Mouse (Mus musculus): ENCODE results near the gene Pla2g1b.
"Not testable (repeated sequence)": the region's sequence is repeated elsewhere in the genome, so short reads cannot be mapped to it uniquely, and the experiment has no call there.

Pla2g1b gene

DNA sequence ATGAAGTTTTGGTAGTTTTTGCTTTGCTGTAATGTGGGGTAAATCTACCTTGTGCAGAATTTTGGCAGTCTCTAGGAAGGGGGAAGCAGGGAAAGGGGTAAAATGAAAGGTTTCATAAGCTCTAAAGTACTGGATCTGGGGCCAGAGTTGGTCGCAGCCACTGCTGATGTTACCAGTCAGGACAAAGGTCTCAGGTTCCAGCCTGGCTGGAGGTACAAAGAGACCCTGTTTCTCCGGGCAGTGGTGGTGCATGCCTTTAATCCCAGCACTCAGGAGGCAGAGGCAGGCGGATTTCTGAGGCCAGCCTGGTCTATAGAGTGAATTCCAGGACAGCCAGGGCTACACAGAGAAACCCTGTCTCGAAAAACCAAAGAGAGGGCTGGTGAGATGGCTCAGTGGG, 39.6 kb downstream of the Pla2g1b start:
- not testable (repeated sequence) for DNase-seq (ENCODE audit: low spot score in 2 of 2)

DNA sequence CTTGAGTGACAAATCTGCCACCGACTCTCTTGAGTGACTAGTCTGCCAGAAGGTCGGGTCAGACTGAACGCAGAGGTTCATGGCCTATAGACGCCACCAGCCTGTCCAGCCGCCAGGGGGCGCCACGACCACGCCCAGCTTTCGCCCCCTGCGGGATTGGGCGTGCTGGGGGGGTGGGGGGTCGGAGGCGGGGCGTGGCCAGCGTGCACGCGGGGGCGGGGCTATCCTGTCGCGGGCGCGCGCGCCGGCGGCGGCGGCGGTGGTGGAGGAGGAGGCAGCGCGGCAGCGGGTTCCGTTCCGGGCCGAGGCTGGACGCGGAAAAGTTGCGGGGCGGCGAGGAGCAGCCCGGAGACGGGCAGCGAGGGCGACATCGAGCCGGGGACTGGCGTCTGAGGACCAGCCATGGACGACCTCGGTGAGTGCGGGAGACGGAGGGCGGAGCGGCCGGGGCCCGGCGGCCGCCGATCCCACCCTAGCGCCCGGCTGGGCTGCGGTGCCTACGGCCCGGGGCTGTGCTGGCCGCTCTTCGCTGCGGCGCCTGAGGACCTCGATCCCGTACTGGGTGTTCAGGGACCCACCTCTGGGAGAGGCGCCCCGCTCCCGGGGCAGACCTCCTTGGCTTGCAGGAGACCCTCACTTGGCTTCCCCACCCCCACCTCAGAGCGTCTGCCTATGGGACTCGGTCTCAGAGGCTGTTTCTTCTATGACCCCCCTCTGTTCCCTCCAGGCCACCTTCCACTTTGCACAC, 40.6 kb downstream of the Pla2g1b start, which contains the start of gene Pxn:
Gene Pxn, plus strand, starts transcription at position 223 of the 748 bp plus-strand sequence.
- peak; percentile 92 to 95 for DNase-seq (ENCODE audit: low spot score in 2 of 2)

DNA sequence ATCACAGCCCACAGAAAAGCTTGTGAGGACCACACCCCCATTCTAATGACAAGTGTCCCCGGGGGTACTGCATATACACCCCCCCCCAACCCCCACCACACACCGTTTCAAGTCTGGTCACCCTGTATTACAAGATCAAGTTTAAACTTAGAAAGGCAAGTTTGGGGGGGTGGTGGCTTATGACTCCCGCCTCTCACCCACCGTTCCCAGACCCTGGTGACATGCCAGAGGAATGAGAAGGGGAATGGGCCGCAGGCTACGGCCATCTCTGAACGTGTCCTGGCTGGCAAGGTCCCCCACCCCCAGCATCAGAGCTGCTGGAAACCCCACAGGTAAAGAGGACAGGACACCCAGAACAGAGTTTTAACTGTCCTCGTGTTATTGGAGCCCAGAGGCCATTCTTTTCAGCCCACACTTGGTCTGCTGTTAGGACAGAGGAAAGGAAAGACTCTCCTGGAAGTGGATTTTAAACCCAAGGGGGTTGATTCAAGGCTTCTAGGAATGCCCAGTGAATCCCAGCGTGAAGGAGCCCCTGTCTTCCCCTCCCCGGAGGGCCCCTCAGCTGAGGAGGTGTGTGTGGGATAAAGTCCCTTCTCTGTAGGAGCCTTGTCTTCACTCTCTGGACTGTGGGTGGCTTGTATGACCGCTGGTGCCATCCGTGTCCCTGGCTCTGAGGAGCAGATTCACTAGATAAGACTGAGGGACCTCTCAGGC, 41.4 kb downstream of the Pla2g1b start:
- no peak for DNase-seq (ENCODE audit: low spot score in 2 of 2)

DNA sequence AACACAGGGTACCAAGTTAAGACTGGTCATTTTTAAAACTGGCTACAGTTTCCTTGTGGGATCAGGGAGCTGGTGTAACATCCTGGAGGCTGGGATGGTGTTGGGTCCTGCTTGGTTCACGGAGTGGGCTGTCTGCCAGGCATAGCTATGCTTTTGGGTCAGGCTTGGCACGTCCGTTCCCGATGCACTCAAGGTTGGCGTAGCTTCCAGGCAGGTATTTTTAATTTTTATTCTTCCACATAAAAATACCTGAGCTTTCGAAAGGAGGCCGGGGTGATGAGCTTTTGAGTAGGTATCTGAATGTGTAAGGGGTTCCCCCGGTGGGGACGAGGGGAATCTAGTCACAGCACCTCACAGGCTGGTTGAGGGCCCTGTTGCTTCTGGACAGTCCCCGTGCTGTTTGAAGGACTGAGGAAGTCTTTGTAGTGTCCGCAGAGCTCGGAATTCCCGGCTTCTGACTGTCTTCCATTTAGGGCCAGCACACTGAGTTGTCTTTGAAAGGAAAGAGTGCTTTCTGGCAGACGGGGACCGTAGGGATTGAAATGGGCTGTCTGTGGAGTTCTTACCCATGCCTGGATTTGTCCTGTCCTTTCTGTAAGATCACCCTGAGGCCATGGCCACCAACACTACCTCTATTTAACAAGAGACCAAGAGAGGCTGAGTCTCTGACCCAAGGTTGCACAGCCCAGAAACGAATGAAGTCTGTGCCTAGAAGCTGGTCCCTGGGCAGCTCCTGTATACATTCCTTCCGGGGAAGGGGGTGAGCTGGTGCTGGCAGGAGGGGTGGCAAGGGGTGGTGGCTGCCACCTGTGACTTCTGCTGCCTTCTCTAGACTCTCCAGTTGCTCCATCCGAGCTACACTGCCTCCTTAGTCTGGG, 42.2 kb downstream of the Pla2g1b start:
- no peak for DNase-seq (ENCODE audit: low spot score in 2 of 2)

DNA sequence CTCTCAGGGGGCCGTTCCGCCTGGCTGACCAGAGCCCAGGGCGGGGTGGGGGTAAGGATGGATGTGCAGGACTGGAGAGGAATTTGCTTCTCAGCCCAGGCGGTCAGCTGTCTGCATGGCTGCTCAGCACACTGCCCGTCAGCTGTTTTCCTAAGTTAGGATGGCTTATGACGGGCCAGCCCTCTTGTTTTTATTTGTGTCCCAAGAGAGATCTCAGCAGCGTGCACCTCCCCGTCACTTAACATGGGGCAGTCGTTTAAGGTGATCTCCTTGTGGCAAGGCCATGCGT, 42.7 kb downstream of the Pla2g1b start:
- DNase-seq (ENCODE audit: low spot score in 2 of 2), result no peak

DNA sequence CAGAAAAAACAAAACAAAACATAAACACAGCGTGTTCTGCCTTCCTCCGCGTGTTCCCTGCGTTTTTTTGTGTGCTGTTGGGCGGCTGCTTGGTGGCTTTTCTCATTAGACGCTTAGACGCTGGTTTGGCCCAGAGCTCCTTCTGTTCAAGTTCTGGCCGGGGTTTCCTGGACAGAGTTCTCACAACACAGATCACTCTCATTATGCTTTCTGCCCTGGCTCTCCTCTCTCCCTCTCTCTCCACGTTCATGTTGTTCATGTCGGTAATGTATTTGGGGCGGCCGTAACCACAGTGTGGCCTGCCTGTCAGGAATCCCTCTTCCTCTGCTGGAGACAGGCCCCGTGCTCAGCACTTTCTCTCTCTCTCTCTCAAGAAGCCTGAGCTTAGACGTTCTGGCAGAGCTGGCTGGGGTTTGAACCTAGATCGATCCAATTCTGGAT, 43.3 kb downstream of the Pla2g1b start:
- no peak for DNase-seq (ENCODE audit: low spot score in 2 of 2)

DNA sequence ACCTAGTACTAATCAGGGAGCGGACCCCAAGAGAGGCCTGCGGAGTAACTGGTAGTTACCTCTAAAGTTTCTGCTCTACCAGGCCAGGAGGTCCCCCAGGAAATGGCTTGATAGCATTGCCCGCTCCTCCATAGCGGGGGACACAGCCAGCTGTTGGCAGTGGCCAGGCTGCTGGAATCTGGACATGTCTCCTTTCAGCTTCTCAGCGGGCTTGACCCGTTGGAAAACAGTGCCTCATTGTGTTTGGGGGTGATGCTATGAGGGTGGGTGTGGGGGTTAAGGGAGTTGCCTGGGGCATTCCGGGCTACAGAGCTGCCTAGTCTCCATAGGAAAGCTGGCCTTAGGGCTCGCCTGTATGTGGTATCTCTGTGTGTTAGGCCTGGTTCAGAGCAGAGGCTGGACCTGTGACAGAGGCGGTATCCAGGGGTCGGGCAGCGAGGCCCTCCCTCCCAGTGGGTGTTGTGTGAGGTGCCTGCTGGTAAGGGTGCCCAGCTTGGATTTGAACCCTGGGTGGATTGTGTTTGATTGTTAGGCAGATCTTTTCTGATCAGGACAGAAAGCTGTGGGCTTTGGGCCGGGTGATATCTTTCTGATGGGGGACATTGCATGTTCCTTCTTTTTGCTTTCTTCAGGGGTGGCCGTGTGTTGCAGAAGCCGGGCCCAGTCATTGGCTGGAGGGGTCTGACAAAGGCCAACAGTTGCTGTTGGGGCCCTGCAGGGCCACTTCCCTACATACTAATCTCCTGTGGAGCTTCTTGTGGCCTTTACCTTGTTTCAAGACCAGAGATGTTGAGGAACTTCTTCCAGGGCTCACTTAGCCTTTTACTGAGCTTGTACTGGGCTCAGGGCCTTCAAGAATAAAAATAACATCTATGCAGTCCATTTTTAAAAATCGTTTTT, 44.0 kb downstream of the Pla2g1b start:
- no peak for DNase-seq (ENCODE audit: low spot score in 2 of 2)

DNA sequence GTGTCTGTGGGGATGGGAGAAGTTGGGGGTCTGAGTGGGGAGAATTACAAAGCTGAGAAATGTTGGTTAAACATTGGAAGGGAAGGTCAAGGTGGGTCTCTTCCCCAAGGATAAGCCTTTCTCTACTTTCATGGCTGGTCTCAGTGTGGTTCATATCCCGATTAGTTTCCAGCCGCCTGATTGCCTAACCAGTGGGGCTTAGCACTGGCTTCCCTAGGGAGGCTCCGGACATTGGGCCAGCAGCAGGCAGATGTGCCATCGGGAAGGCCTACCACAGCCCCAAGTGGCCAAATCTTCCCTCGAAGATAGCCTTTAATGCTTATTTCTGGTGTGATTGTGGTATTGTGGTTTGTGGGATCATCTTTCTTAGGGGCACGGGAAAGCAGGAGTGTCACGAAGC, 46.3 kb downstream of the Pla2g1b start:
- no peak for DNase-seq (ENCODE audit: low spot score in 2 of 2)

DNA sequence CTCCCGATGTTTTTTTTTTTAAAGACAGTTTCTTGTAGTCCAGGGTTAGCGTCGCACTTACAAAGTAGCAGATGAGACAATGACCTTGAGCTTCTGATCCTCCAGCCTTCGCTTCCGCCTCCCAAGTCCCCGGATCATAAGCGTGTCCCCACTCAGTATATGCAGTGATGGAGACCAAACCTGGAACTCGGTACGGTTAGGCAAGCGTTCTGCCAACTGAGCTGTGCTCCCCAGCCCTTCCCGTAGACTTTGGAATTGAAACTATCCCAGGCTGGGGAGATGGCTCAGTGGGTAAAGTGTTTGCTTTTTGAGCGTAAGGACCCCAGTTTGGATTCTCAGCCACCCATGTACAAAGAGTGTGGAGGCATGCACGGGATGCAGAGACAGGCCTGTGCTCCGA, 47.2 kb downstream of the Pla2g1b start:
- no peak for DNase-seq (ENCODE audit: low spot score in 2 of 2)

DNA sequence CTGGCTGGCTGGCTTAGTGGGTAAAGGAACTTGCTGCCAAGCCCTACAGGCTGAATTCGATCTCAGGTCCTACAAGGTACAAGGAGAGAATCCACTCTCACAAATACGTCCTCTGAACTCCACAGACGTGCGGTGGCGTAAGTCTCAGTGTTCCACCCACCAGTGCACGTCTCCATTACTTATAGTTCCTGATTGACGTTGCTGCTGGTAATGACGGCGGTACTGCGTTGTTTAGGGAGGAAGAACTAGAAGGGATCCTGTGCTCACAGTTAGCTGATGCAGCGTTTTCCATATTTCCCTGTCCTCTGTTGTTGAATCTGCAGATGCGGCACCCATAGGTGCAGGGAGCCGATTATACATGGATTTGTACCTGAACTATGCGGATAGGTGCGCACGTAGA, 47.7 kb downstream of the Pla2g1b start:
- no peak for DNase-seq (ENCODE audit: low spot score in 2 of 2)

DNA sequence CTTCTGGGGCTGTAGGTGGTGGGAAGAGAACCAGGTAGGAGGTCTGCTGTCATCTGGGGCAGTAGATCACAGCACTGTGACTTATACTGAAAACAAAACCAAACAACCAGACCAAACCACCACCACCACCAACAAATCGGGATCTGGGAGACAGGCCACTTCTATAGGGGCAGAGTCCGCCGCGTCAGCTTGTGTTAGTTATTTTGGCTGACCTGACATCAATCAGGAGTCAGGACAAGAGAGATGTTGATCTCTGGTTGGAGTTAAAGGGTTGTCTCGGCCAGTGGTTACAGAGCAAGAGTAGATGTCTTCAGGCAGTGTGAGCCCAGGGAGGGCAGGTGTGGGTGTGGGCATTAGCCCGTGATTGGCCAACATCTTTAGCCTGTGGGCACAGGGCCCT, 48.3 kb downstream of the Pla2g1b start:
- DNase-seq (ENCODE audit: low spot score in 2 of 2), result no peak

DNA sequence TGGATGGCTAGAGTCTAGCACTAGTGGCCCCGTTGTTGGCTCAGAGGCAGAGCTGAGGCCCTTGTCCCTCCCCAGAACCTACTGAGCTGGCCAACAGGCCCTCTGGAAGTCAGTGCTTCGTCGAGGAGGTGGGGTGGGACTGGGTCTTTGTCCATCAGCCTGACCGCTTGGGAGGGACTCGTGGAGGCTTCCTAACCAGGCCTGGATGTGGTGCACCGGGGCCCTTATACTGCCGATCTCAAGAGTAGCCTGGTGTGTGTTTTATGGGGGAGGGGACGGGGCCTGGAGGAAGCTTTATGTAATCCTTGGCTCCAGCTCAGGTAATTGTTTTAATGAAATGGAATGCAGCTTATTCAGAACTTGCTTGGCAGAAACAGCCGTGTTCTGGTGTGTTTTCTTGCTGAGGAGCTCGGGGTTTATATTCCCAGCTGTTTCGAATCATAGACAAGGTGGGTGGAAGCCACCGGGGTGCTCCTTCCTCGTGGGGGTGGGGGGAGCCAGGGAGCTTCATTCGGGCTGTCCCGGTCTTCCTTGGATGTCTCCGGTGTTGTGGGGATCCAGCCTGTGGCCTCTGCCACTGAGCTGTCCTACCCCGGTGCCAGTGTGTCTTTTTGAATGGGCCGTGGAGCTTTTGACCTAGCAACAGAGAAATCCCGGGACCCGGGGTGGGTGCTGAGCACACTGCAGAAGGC, 49.0 kb downstream of the Pla2g1b start:
- no peak for DNase-seq (ENCODE audit: low spot score in 2 of 2)

DNA sequence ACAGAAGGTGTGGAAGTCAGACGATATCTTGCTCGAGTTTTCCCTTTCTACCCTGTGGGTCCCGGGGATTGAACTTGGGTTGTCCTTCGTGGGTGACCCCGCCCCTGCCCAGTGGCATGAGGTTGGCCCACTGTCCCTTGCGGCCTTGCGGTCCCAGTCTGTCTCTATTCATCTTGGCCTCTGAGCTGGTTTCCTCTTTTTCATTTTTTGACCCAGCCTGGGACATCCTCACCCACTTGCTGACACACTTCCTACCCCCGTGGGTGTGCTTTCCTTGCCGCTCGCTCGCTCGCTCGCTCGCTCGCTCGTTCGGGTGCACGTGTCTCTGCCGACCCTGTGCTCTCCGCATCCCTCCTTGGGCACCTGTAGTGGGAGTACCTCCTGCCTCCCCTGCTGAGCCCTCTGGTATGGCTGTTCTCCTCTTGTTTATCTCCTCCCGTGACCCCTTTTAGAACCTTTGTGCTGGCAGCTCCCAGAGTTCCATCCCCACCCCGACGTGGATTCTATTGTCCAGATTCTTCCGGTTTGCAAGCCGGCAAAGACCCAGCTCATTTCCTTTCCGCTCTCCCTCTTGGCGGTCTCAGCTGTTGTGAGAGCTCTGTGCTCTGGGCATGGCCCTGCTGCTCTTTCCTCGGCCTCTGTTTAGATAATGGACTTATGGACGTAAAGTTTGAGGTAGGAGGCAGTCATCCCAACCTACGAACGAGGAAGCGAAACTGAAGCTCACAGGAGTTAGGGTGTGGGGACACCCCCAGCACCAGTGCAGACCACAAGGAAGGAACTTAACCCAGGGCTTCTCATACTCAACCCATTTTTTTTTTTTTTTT, 50.2 kb downstream of the Pla2g1b start:
- DNase-seq (ENCODE audit: low spot score in 2 of 2), result peak in 1 of 2 experiments; percentile 65

DNA sequence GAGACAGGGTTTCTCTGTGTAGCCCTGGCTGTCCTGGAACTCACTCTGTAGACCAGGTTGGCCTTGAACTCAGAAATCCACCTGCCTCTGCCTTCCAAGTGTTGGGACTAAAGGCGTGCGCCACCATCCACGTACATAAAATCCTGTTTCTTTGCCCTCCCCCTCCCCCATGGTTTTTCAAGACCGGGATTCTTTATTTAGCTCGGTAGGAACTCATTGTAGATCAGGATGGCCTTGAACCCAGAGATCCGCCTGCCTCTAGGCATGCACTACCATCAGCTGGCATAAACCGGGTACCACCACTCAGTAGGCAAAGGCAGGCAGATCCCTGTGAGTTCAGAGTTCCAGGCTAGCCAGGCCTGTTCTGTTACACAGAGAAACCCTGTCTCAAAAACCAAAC, 50.8 kb downstream of the Pla2g1b start:
- DNase-seq (ENCODE audit: low spot score in 2 of 2), result no peak

DNA sequence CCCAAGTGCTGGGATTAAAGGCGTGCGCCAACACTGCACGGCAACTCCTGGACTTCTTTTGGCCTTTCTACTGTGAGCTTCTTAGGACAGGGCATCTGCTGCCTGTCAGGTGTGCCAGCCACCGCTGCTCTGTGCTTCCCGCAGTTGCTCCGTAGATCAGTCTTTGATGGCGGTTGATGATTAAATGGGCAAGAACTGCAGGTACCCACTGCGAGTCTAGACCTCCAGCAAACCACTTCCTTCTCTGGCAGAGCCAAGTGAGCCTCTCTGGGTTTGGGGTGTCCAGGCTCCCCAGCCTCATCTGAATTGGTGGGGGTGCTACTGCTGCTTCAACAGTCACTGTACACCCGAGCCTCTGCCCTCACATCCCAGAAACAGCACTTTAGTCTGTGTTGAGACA, 51.4 kb downstream of the Pla2g1b start:
- DNase-seq (ENCODE audit: low spot score in 2 of 2), result no peak

DNA sequence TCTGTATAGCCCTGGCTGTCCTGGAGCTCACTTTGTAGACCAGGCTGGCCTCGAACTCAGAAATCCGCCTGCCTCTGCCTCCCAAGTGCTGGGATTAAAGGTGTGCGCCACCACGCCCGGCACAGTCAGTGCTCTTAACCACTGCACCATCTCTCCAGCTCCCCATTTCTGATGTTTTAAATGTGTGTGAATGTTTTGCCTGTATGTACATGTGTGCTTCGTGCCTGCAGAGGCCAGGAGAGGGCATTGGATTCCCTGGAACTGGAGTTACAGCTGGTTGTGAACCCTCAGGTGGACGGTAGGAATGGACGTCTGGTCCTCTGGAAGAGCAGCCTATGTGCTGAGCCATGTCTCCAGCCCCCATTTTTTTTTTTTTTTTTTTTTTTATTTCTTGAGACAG, 52.2 kb downstream of the Pla2g1b start:
- not testable (repeated sequence) for DNase-seq (ENCODE audit: low spot score in 2 of 2)

DNA sequence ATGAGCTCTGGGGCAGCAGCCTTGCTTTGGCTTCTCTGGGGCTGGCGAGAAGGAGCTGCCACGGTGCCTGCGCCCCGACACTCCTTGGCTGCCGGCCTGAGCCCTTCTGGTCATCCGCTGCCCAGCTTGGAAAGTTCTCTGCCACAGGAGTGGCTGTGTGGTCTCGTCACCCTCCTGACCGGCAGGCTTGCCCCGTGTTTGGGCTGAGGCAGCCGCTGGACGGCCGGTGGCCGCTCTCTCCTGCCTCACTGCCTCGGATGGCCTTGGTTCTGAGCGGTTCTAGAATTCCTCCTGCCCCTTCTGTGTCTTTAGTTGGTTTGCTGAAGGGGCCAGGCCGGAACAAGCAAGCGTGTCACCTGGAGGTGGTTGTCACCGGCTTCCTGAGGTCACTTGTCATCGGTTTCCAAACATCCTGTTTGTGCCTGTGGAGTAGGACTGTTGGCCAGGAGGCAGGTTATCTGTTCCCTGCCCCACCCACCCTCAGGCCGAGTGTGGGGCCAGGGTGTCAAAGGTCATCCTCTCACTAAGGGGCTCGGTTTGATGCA, 54.3 kb downstream of the Pla2g1b start:
- DNase-seq (ENCODE audit: low spot score in 2 of 2), result no peak

DNA sequence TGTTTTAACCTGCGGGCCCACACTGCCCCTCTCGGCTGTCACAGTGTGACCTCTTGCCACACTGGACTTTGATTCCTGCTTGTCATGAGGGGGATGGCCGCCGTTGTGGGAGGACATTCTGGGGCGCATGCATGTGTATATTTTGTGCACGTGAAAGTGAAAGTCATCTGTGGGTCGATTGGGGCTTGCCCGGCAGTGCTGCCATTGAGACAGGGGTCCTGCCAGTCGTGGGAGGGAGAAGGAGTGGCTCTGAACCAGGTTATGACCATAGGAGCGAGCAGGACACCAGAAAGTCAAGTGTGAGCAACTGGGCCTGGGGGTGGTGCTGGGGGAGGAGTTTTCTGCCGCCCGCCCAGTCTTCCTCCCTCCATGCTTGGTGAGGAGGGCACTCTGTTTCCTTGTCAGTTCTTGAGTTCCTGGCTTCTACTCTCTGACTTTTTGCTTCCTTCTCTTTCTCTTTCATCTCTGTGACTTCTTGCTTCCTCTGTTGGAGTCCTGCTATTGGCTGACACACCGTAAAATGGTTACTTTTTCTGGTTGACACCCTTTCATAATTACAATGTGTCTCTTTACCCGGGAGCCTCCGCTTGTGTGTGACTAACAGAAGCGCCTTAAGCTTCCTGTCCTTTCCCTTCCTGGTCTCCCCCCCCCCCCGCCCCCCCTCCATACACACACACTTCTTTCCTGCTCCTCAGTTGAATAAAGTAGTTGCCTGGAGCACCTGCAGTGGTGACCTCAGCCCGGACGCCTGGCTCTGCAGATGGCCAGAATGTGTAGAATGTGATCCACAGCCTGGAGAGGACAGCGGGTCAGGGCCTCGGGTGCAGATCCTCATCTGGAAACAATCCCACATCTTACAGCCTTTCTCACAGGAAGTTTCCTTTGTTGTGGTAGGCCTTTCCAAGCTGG, 55.7 kb downstream of the Pla2g1b start:
- peak in 1 of 2 experiments; percentile 57 for DNase-seq (ENCODE audit: low spot score in 2 of 2)

DNA sequence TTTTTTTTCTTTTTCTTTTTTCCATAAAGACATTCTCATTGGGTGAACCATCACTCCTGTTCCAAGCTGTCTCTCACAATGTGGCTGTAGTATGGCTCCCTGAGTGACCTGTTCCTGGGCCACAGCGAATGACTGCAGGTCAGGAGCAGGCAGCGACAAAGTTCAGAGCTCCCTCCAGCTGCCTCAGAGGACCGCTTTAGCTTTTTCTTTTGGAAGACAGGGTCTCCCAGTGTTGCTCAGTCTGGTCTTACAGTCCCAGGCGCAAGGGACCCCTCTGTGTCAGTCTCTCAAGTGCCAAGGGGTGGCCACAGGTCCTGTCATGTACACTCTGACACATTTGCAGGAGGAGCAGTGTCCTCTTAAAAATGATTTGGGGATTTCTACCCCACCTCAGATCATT, 56.5 kb downstream of the Pla2g1b start:
- no peak for DNase-seq (ENCODE audit: low spot score in 2 of 2)
